Mouse (Mus musculus) lung, embryonic 14.5 days (tissue): ENCODE results near the gene Nprl3. TPM values are rescaled to one million over a fixed set of nuclear protein-coding genes. Genes with fewer than 3 reads are reported as not detected.

Experiments
- ATAC-seq: fragments of 200-750 bp; cut with Nextera tagmentation; 2 replicates; pipeline ENCODE4 v1.8.0; 2017; ENCODE audit warnings: mild to moderate bottlenecking, moderate TSS enrichment, moderate library complexity; ENCODE audit not compliant: insufficient read depth
- DNase-seq: peaks from one replicate; pipeline ENCODE4 v3.0.0-alpha.2; 2015
- H3K27ac ChIP-seq: fragments of 300-500 bp; sonication (generic); 2 replicates; pipeline ENCODE4 v1.5.1; 2014; ENCODE audit warnings: low read depth, mild to moderate bottlenecking, moderate library complexity
- H3K27me3 ChIP-seq: fragments of 300-500 bp; sonication (generic); 2 replicates; pipeline ENCODE4 v1.6.1; 2014; ENCODE audit warnings: low read length, control low read depth; ENCODE audit not compliant: insufficient read depth
- H3K36me3 ChIP-seq: fragments of 300-500 bp; sonication (generic); 2 replicates; pipeline ENCODE4 v1.6.1; 2014; ENCODE audit warnings: control low read depth; ENCODE audit not compliant: insufficient read depth
- H3K4me1 ChIP-seq: fragments of 300-500 bp; sonication (generic); 2 replicates; pipeline ENCODE4 v1.6.1; 2014; ENCODE audit warnings: antibody characterized with exemption, control low read depth; ENCODE audit not compliant: insufficient read depth
- H3K4me2 ChIP-seq: fragments of 300-500 bp; sonication (generic); 2 replicates; pipeline ENCODE4 v1.6.1; 2014; ENCODE audit warnings: mild to moderate bottlenecking
- H3K4me3 ChIP-seq: fragments of 300-500 bp; sonication (generic); 2 replicates; pipeline ENCODE4 v1.5.1; 2014; ENCODE audit warnings: low read depth, low read length
- H3K9ac ChIP-seq: fragments of 300-500 bp; sonication (generic); 2 replicates; pipeline ENCODE4 v1.6.1; 2014
- H3K9me3 ChIP-seq: fragments of 300-500 bp; sonication (generic); 2 replicates; pipeline ENCODE4 v1.6.1; 2016; ENCODE audit warnings: low read depth, low read length, control low read depth
- CTCF ChIP-seq: IDR thresholded peaks from 2 replicates; pipeline ENCODE4 v1.5.1; 2016; ENCODE audit warnings: antibody characterized with exemption, low read depth
- WGBS: fragments of 180-500 bp; shearing (Covaris S2); extraction: QIAGEN DNeasy Blood & Tissue Kit; methylation state at CpG from one replicate; pipeline ENCODE4 v1.1.7; 2014; 5-methylcytosine and 5-hydroxymethylcytosine counted together
- polyA plus RNA-seq: library from polyadenylated mRNA; unstranded; fragments of >200 nt; fragmentation: Nextera tagmentation; extraction: Ambion mirVana; gene quantifications from 2 replicates; pipeline ENCODE4 v1.2.1, GENCODE M21; 2014

Nprl3 gene
- polyA plus RNA-seq, 1 experiment from 2014 or later: 44.0 TPM

DNA sequence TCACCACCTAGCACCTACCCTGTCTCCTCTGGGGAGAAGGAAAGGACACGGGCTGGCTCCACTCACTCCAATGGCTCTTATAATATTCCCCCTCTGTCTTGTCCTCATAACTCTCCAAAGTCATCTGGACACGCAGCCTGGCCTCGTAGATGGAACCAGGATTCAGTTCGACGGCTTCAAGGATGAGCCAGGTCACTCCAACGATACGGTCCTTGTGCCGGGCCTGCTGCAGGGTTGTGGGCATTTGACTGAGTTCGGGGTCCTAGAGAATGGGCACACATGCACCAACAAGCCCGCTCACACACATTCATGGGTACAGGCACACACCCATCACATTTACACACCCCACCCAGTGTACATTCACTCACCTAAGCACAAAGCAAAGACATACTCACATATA, 74.4 kb downstream of the Nprl3 start:
- Histone ChIP-seq H3K27me3 (no peaks in the 10 kb centered on the region), H3K4me1 (0 out of 2 replicates have a peak, but pooled peaks cover 4% of the 10 kb centered on the region), H3K36me3 (no peaks in the 10 kb centered on the region), H3K27ac (no peak overlapping the region), H3K4me2 (no peak overlapping the region), H3K9ac (no peak overlapping the region), H3K4me3 (no peak overlapping the region), H3K9me3 (no peaks in the 10 kb centered on the region)
- ATAC-seq: no peak
- DNase-seq: no peak
- WGBS: 89% methylated on average over 10 of the region's 10 CpGs
- TF ChIP-seq CTCF: no peak

DNA sequence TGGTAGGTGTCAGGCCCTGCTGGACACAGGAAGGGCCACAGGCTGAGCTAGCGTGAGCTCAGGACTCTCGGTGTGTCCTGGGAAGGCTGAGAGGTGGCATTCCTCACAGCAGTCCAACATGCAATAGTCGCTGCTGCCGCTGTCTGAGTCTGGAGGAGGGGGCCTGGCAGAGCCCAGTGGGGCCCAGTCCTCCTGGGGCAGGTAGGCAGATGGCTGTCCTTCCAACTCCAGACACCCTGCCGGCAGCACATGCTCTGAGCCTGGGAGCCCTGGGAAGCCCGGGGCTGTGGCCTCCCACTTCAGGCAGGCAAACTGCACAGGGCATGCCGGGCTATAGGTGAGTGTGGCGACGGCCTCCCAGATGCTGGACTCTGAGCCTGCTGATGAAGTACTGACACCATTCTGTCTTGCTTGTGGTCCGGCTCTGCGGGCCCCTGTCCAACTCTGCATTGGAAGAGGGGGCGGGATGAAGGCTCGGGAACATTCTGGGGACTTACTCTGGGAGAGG, 76.8 kb downstream of the Nprl3 start:
- Histone ChIP-seq H3K27me3 (no peaks in the 10 kb centered on the region), H3K4me2 (no peak overlapping the region), H3K4me3 (no peak overlapping the region), H3K36me3 (no peaks in the 10 kb centered on the region), H3K27ac (no peak overlapping the region), H3K4me1 (0 out of 2 replicates have a peak, but pooled peaks cover 4% of the 10 kb centered on the region), H3K9ac (no peak overlapping the region), H3K9me3 (no peaks in the 10 kb centered on the region)
- no peak for TF ChIP-seq CTCF
- WGBS: 69% methylated on average over 13 of the region's 13 CpGs
- no peak for DNase-seq
- no peak for ATAC-seq

DNA sequence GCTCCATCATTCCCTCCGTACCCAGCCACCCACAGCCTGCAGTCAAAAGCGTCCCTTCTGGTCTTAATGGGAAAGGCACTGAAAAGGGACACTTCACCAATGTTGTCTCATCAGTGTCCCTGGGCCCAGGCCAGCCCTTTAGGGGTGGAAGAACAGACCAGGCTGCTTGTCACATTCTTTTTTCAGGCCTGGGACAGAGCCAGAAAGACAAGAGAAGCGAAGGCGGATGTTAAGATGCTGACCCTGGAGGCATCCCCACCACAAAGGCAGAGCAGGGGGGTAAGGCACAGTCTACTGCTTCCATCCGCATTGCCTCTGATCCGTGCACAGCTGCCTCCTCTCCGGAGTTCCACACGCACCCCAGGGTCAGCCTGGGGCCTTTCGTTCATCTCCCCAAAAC, 77.4 kb downstream of the Nprl3 start:
- Histone ChIP-seq H3K27ac (no peak overlapping the region), H3K27me3 (no peaks in the 10 kb centered on the region), H3K9me3 (no peaks in the 10 kb centered on the region), H3K9ac (no peak overlapping the region), H3K36me3 (no peaks in the 10 kb centered on the region), H3K4me1 (0 out of 2 replicates have a peak, but pooled peaks cover 4% of the 10 kb centered on the region), H3K4me2 (no peak overlapping the region), H3K4me3 (no peak overlapping the region)
- WGBS: 66% methylated on average over 9 of the region's 9 CpGs
- TF ChIP-seq CTCF: no peak
- ATAC-seq (no peak), DNase-seq (peak; percentile 68)

DNA sequence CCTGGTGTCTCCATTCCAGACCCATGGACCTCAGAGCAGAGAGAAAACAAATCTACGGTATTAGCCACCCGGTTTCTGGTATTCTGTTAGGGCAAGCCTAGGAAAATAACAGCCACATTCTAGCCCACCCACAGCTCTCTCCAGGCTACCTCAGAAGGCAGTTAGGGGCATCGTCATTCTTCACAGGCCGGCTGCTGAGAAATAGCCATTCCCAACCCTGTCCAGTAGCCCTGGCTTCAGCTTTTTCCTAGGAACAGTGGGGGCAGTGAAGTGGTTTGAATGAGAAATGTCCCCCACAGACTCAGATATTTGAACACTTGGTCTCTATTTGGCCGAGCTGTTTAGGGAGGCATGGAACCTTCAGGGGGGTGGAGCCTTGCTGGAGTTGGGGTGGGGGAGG, 78.1 kb downstream of the Nprl3 start:
- no peak for TF ChIP-seq CTCF
- Histone ChIP-seq H3K4me1 (0 out of 2 replicates have a peak, but pooled peaks cover 4% of the 10 kb centered on the region), H3K4me3 (no peak overlapping the region), H3K27ac (no peak overlapping the region), H3K27me3 (no peaks in the 10 kb centered on the region), H3K9me3 (no peaks in the 10 kb centered on the region), H3K36me3 (no peaks in the 10 kb centered on the region), H3K9ac (no peak overlapping the region), H3K4me2 (no peak overlapping the region)
- DNase-seq: no peak
- 63% methylated on average over 5 of the region's 5 CpGs for WGBS
- no peak for ATAC-seq

DNA sequence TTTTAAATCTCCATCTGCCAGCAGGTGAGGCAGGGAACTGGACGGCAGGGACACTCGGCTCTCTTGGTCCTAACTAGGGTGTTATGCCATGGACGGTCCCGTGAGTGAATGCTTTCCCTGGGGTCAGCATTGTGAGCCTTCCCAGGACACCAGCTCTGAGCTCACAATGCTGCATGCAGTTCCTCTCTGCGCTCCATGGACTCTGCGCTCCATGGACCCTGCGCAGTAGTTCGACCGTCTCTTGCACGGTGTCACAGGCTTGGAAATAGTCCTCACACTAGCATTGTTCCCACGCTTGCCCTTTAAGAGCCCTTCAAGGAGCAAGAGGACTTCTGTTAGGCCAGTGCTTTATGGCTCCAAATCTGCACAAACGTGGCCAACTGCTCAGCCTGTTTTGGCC, 78.6 kb downstream of the Nprl3 start:
- no peak for ATAC-seq
- 80% methylated on average over 12 of the region's 12 CpGs for WGBS
- Histone ChIP-seq H3K27ac (no peak overlapping the region), H3K4me2 (no peak overlapping the region), H3K9ac (no peak overlapping the region), H3K9me3 (no peaks in the 10 kb centered on the region), H3K4me3 (no peak overlapping the region), H3K36me3 (no peaks in the 10 kb centered on the region), H3K27me3 (no peaks in the 10 kb centered on the region), H3K4me1 (0 out of 2 replicates have a peak, but pooled peaks cover 4% of the 10 kb centered on the region)
- no peak for TF ChIP-seq CTCF
- no peak for DNase-seq

DNA sequence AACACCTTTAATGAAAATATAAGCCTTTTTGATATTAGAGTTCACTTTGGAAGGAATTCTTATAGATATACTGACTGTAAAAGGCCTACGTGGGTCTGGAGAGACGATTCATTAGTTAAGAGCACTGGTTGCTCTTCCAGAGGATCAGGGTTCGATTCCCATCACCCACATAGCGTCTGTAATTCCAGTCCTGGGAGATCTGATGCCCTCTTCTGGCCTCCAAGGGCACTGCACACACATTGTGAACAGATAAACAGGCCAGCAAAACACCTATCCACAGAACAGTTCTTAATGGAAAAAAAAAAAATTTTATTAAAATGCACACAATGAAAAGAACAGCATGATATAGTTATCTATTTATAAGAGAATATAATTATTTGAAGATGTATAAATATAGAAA, 80.3 kb downstream of the Nprl3 start:
- peak; percentile 27; the same call in 1 of the 2 replicates for TF ChIP-seq CTCF
- 0 out of 2 replicates have a peak, but pooled peaks cover 4% of the 10 kb centered on the region for H3K4me1 ChIP-seq
- DNase-seq (no peak), ATAC-seq (no peak)
- H3K9ac ChIP-seq: no peak overlapping the region
- no peaks in the 10 kb centered on the region for H3K36me3 ChIP-seq
- no peak overlapping the region for H3K4me2 ChIP-seq
- no peak overlapping the region for H3K4me3 ChIP-seq
- 85% methylated on average over 4 of the region's 4 CpGs for WGBS
- no peak overlapping the region for H3K27ac ChIP-seq
- H3K9me3 ChIP-seq: no peaks in the 10 kb centered on the region
- H3K27me3 ChIP-seq: no peaks in the 10 kb centered on the region

DNA sequence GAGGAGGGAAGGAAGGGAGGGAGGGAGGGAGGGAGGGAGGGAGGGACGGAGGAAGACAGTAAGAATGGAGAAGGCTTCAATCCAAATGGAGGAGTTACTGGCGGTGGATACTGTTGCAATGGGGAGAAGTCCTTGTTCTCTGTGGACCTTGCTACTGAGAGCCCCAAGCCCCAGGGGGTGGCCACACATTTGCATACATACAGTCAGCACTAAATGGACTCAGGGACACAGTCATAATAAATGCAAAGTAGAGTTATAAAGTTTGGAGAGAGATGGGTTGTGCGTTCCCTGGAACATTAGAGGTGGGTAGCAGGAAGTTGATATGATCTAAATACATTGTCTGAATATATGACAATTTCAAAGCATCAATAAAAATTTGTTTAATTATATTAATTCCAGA, 81.5 kb downstream of the Nprl3 start:
- Histone ChIP-seq H3K27me3 (no peaks in the 10 kb centered on the region), H3K9ac (no peak overlapping the region), H3K4me2 (no peak overlapping the region), H3K4me3 (no peak overlapping the region), H3K9me3 (no peaks in the 10 kb centered on the region), H3K27ac (no peak overlapping the region), H3K4me1 (0 out of 2 replicates have a peak, but pooled peaks cover 4% of the 10 kb centered on the region), H3K36me3 (no peaks in the 10 kb centered on the region)
- TF ChIP-seq CTCF: no peak
- WGBS: 75% methylated on average over 3 of the region's 3 CpGs
- ATAC-seq (no peak), DNase-seq (no peak)
